Mouse (Mus musculus): ENCODE data around the gene Zfp994.
"Not testable (repeated sequence)": the region's sequence is repeated elsewhere in the genome, so short reads cannot be mapped to it uniquely, and the experiment has no call there.

The Zfp994 gene

GRCm38 (mm10) chr17:22225422-22226012 is at the start of gene Zfp994:
Gene Zfp994, minus strand, starts transcription at chr17:22225616.
- DNase-seq (ENCODE audit: low spot score): peak; percentile 81

- peak; percentile 14 for DNase-seq (ENCODE audit: low spot score)
Measured at GRCm38 (mm10) chr17:22230701-22231100, 5.3 kb upstream of the Zfp994 start.

GRCm38 (mm10) chr17:22225015-22225414 is 401 bp downstream of the Zfp994 start:
- DNase-seq (ENCODE audit: low spot score): not testable (repeated sequence)

GRCm38 (mm10) chr17:22165722-22166294 is 59.6 kb downstream of the Zfp994 start, which contains the start of gene Zfp947:
Gene Zfp947, minus strand, starts transcription at chr17:22166190.
- peak; percentile 41 for DNase-seq (ENCODE audit: low spot score)

- peak; percentile 3 for DNase-seq (ENCODE audit: low spot score)
Measured at GRCm38 (mm10) chr17:22165304-22165703, 60.1 kb downstream of the Zfp994 start.

GRCm38 (mm10) chr17:22153951-22154350 is 71.5 kb downstream of the Zfp994 start:
- not testable (repeated sequence) for DNase-seq (ENCODE audit: low spot score)

All from ovary, postnatal 36 days (tissue).